Mouse (Mus musculus): Measurements from ENCODE around the gene Eef1g.

The Eef1g gene

GRCm38 (mm10) chr19:8966590-8967372 lies at the start of gene Eef1g:
Gene Eef1g (plus strand): TSS chr19:8967041.
- peak; percentile 100 for DNase-seq (ENCODE audit: low spot score)

- DNase-seq (ENCODE audit: low spot score) = no peak
Observed at GRCm38 (mm10) chr19:8919000-8919399, 47.8 kb upstream of the Eef1g start.

GRCm38 (mm10) chr19:8919684-8920072 lies 47.2 kb upstream of the Eef1g start:
- DNase-seq (ENCODE audit: low spot score) = no peak

GRCm38 (mm10) chr19:8920073-8920736 lies 46.6 kb upstream of the Eef1g start, which contains the start of gene B3gat3:
Gene B3gat3 (plus strand): TSS chr19:8920374.
- DNase-seq (ENCODE audit: low spot score) = peak; percentile 95

GRCm38 (mm10) chr19:8920836-8921291 lies 46.0 kb upstream of the Eef1g start:
- no peak for DNase-seq (ENCODE audit: low spot score)

GRCm38 (mm10) chr19:8921741-8922140 lies 45.1 kb upstream of the Eef1g start:
- DNase-seq (ENCODE audit: low spot score) = no peak

- no peak for DNase-seq (ENCODE audit: low spot score)
Observed at GRCm38 (mm10) chr19:8926766-8927165, 40.1 kb upstream of the Eef1g start.

- DNase-seq (ENCODE audit: low spot score) = no peak
Observed at GRCm38 (mm10) chr19:8927891-8928525, 38.8 kb upstream of the Eef1g start.

GRCm38 (mm10) chr19:8928689-8929223 lies 38.1 kb upstream of the Eef1g start:
- no peak for DNase-seq (ENCODE audit: low spot score)

- peak; percentile 77 for DNase-seq (ENCODE audit: low spot score)
Observed at GRCm38 (mm10) chr19:8929224-8930088, 37.4 kb upstream of the Eef1g start, which contains the start of the genes Rom1 and Eml3. Gene Rom1 (minus strand): TSS chr19:8929356. Gene Eml3 (plus strand): TSS chr19:8929552.

- DNase-seq (ENCODE audit: low spot score) = no peak
Observed at GRCm38 (mm10) chr19:8930117-8930516, 36.7 kb upstream of the Eef1g start.

- no peak for DNase-seq (ENCODE audit: low spot score)
Observed at GRCm38 (mm10) chr19:8930771-8931170, 36.1 kb upstream of the Eef1g start.

GRCm38 (mm10) chr19:8936736-8937135 lies 30.1 kb upstream of the Eef1g start:
- DNase-seq (ENCODE audit: low spot score) = no peak

GRCm38 (mm10) chr19:8940526-8941133 lies 26.2 kb upstream of the Eef1g start:
- no peak for DNase-seq (ENCODE audit: low spot score)

GRCm38 (mm10) chr19:8941136-8941514 lies 25.7 kb upstream of the Eef1g start:
- no peak for DNase-seq (ENCODE audit: low spot score)

GRCm38 (mm10) chr19:8941515-8942217 lies 25.2 kb upstream of the Eef1g start, which contains the start of gene Mta2:
Gene Mta2 (plus strand): TSS chr19:8941875.
- peak; percentile 94 for DNase-seq (ENCODE audit: low spot score)

GRCm38 (mm10) chr19:8942276-8942964 lies 24.4 kb upstream of the Eef1g start:
- no peak for DNase-seq (ENCODE audit: low spot score)

- DNase-seq (ENCODE audit: low spot score) = no peak
Observed at GRCm38 (mm10) chr19:8943047-8943446, 23.8 kb upstream of the Eef1g start.

GRCm38 (mm10) chr19:8944062-8944461 lies 22.8 kb upstream of the Eef1g start:
- no peak for DNase-seq (ENCODE audit: low spot score)

- peak; percentile 58 for DNase-seq (ENCODE audit: low spot score)
Observed at GRCm38 (mm10) chr19:8944750-8945149, 22.1 kb upstream of the Eef1g start.
